Mouse (Mus musculus) left cerebral cortex, adult 8-10 months (tissue): ENCODE measurements around the gene Ttc4. TPM values are rescaled to one million over a fixed set of nuclear protein-coding genes. Genes with fewer than 3 reads are reported as not detected.

ENCODE experiments used
- DNase-seq, 2 experiments: peaks; one replicate each; pipeline ENCODE4 v3.0.0; 2022; ENCODE audit warnings: low spot score in 2 of 2
- total RNA-seq, 4 experiments: library from RNA; stranded (reverse); gene quantifications; 2 replicates each; pipeline ENCODE4 v1.2.4; 2022

Gene Ttc4
- 10 to 100 TPM; 39.8 to 43.6 (median 42.1) TPM for total RNA-seq

DNA sequence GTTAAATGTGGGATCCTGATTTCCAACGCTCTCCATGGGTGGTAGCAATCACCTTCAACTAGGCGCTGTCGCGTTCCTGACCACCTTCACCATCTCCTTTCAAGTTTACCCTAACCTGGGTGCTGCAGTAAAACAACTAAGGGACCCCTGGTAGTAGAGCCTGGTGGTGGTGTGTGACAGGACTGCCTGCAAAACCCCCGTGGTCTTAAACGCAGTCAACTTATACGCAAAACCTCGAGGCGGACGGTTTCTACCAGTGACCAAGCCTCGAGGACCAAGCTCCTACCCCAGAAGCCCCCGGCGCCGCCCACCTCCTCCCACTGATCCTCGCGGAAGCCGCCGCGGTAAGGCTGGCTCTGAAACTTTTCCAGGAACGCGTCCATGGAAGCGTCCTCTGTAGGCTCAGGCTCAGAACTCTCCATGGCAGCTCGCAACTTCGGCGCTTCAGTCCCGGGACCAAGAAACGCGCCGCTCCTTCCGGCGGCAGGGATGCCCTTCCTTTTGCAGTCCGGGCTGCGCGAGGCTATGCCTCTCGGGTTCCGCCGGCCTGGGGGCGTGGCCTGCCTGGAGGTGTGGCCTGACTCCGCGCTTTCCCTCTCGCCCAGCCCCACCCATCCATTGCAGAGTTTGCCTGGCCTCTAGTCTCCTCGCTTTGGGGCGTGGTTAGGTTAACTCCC, at the start of gene Ttc4:
Gene Ttc4, minus strand, starts transcription at position 503 of the 677 bp plus-strand sequence.
- DNase-seq = peak; percentile 74 to 76

- no peak for DNase-seq
Observed at GRCm38 (mm10) chr4:106720631-106721030, 41.9 kb upstream of the Ttc4 start.

- no peak for DNase-seq
Observed at GRCm38 (mm10) chr4:106713622-106714021, 34.9 kb upstream of the Ttc4 start.

DNA sequence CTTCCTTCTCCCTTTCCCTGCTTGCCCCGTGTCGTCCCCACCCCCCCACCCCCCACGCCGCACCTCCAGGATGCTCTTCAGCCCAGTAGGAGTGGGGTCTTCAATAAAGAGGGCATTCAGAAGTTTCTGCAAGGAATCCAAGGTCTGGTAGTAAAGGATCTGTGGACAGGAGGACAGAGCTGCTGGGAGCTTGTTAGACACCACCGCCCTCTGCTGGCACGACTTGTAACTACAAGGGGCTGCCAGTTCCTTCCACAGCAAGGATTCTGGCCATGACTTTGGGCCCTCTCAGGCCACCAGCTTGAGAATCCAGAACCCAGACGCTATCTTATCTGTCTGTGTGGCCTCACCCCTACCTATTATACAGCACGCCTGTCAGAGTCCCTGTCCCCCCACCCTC, 29.7 kb upstream of the Ttc4 start:
- DNase-seq = peak; percentile 46 to 78

- DNase-seq = no peak
Observed at GRCm38 (mm10) chr4:106707957-106708356, 29.2 kb upstream of the Ttc4 start.

- no peak for DNase-seq
Observed at GRCm38 (mm10) chr4:106705096-106705665, 26.4 kb upstream of the Ttc4 start.

DNA sequence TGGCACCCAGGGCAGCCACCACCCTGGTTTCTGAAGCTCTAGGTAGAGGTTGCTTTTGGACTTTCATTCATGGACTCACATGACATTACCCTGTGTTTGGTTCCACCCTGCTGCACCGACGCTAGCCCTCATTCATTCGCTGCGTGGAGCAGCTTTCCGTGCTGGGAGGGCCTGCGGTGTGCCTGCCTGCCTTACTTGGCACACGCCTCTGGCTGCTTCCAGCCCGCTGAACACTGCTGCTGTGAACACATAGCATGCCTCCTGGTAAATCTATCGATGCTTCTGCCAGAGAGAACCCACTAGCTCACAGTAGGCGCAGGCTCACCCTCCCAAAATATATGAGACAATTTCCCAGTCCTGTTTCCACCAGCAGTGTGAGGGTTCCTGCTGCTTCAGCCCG, 25.7 kb upstream of the Ttc4 start:
- peak; percentile 34 to 71 for DNase-seq

DNA sequence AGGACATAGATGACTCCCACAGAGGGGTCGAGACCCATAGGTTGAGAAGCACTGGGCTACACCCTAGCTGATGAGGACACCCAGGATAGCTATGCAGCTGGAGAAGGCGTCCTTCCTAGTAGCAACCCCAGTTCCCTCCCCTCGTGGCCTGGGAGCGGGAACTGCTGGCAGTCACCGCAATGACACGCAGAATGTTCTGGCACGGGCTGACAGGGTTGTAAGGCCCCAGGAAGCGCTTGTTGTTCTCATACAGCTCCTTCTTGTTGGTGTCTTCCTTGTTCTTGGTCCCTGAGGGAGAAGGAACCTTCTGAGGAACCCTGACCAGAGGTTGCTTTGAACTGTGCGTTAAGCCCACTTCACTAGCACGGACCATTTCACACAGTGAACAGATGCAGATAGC, 25.2 kb upstream of the Ttc4 start:
- no peak for DNase-seq

DNA sequence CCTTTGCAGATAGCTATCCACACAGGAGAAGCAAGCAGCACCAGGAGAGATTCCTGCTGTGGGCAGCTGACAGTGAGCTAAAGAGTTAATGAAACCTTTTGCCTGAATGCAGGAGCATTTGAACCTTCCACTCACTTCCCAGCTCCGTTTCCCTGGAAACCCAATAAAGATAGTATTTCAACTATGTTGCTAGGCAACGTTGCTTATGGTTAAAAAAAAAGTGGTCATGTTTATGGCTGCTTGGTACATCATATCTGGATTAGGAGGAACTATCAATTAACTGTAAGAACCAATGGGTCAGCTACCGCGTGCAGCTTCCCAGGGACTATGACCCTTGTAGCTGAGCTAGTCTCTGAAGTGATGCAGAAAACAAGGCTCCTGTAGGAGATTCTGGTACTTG, 22.1 kb upstream of the Ttc4 start:
- DNase-seq = no peak

- no peak for DNase-seq
Observed at GRCm38 (mm10) chr4:106699989-106700388, 21.2 kb upstream of the Ttc4 start.

DNA sequence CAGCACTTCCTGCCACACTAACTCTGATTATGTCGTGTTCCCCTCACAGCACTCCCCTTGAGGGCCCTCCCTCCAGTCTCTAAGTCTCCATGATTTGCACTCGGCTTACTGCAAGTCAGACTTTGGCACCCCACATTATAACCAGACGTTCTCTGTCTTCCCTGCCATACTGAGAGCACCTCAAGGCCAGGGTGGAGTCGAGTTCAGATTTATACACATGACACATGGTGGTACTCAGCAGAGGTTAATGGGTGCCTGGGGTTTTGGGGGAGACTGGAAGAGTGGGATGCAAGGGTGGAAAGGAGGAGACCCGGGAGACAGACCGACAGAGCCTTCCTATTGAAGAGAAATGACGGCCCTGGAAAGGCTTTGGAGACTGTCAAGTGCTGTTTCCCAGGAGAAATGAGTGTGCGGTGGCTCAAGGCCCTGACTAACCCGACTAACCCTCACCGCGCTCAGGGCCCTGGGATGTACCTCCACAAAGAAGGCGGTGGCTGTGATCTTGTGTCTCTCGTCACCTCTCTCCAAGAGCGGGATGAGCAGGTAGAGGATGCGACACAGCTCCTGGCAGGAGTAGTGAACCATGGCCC, 15.2 kb upstream of the Ttc4 start:
- no peak for DNase-seq

DNA sequence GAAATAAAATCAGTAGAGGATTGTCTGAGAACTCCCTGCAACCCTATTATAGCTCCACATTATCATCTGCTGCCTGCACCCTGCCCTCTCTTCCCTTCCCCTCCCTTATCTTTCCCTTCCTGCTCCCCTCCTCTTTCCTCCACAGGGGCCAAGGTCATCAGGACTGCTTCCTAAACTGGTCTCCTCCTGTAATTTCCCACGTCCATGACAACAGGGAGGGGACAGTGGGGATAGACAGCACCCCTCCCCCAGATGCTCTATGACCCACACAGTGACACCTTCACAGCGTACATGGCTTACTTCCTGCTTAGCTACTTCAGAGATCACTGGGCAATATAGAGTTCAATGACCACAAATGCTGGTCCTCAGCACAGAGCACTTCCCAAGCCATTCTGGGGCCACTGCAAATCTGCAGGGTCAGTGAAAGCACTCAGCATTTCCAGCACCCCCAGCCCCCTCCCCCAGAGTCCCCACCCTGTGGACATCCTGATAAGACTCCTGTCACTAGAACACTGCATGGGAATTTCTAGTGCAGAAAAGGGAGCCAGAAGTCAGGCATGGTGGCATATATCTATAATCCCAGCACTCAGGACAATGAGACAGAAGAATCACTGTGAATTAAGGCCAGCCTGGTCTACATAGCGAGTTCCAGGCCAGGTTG, 10.0 kb upstream of the Ttc4 start:
- DNase-seq = no peak

DNA sequence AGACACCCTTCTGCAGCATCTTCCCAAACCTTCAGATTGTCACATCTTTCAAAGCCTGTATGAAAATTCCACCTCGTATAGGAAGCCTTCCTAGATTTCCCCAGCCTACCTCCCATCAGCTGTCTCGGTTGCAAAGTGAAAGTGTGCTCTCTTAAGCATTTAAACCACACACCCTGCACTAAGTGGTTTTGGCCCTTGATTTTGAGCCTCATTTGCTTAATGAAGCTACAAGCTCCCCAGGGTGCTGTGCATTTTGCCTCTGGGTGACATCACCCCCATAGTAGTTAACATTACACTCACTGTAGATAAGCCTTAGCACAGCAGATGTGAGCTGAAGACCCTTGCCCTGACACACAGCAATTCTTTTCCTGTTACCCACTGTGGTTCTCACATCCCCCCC, 2.2 kb upstream of the Ttc4 start:
- DNase-seq = no peak

DNA sequence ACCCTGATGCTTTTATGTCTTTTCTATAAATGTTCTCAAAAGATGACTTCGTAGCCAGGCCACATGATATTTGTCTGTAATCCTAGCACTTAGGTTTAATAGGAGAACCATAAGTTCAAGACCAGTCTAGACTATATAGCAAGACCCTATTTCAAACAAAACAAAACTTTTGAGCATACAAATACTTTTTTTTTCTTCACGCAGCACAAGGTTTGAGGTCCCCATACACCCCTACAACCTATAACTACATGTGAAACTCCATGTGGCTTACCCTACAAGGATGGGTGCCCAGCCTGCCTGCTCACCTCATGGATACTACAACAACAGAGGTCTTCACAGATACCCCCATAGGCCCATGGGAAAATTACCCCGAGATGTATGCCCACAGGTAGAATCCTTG, 408 bp upstream of the Ttc4 start:
- DNase-seq = no peak

DNA sequence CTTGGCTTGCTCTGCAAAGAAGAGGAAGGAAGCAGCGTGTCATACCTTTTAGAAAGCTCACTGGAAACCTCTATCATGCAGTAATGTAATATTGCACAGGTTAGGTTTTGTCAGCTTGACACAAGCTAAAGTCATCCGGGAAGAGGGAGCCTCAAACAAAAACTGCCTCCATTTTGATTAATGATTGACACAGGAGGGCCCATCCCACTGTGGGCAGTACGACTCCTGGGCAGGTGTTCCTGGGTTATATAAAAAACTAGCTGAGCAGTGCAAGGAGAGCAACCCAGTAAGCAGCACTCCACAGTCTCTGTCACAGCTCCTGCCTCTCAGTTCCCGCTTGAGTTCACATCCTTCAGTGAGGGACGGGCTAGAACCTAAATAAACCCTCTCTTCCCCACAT, 2.0 kb downstream of the Ttc4 start:
- DNase-seq = no peak

DNA sequence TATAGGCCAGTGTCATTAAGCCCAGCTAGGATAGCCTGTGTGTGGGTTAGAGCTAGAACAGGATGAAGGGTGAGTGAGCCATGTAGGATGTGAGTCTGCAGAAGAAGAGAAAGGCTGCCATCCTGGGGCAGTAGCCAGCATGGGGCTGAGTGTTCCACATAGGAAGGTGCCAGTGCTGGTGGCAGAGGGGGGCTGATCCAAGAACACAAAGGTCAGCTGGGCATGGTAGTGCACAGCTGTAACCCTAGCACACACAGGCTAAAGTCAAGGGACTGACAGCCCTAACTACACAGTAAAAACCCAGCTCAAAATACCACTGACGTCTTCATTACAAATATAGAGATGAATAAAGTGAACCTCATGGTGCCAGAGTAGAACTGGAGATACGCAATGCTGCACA, 12.2 kb downstream of the Ttc4 start:
- no peak for DNase-seq

- DNase-seq = no peak
Observed at GRCm38 (mm10) chr4:106665673-106666072, 13.1 kb downstream of the Ttc4 start.

- DNase-seq = no peak
Observed at GRCm38 (mm10) chr4:106665269-106665668, 13.5 kb downstream of the Ttc4 start.

DNA sequence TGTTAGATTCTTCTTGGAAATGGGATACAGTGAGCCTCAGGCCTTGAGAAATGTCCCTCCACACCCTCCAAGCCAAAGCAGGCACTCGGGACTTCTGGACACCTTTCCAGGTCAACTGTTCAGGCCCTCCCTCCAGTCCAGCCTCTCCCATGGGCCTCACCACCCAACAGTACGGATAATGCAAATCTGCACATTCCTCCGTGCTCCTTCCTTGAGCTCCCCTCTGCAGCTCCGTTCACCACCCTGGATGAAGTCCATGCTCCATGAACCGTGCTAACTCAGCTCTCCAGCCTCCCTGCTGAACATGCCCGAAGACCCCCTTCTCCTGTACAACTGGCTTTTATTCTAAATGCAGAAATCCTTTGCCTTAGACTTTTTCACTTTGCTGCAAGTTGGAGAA, 14.0 kb downstream of the Ttc4 start:
- no peak for DNase-seq

GRCm38 (mm10) chr4:106663956-106664470, 14.7 kb downstream of the Ttc4 start:
- no peak for DNase-seq

DNA sequence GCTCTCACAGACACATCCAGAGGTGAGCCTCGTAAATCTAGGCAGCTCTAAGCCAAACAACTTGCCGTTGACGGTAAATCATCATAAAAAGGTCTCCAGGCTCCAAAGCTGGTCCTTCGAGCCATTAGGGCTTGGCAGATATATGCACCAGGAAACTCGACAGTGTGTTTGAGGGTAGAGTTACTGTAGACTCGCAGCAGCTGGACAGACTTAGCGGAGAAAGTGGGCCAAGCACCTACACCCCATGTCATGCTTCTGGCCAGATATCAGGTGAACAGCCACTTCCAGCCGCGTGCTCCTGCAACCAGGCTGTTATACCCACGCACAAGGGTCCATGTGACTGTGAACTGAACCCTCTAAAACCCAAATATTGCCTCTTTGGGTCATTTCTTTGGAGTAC, 23.1 kb downstream of the Ttc4 start:
- DNase-seq = no peak

DNA sequence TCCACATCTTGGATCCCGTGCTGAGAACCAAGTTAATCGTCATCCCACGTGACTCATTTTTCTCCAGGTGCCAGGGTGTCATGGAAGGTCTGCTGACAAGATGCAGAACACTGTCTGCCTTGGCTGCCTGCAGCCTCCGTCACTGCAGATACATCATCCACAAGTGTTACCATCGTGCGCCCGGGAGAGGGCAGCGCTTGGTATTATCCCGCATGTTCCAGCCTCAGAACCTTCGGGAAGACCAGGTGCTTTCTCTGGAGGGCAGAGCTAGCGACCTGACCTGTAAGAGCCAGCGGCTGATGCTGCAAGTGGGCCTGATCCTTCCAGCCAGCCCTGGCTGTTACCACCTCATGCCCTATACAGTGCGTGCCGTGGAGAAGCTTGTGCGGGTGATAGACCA, 25.7 kb downstream of the Ttc4 start:
- DNase-seq = no peak
